Mouse (Mus musculus): ENCODE data around the gene Aurka.

GRCm38 (mm10) chr2:172343751-172344150 is 26.6 kb downstream of the Aurka start:
- TF ChIP-seq CTCF (IDR thresholded peaks at IDR 0.05; ENCODE audit: low read depth, low read length) (no peak), POLR2A (IDR thresholded peaks at IDR 0.05; ENCODE audit: insufficient read depth, low read length) (no peak)
